Mouse (Mus musculus) myocyte (in vitro differentiated cells): ENCODE measurements around the gene Zfp52. TPM values are rescaled to one million over a fixed set of nuclear protein-coding genes. Genes with fewer than 3 reads are reported as not detected.

Experiments
- H3K27me3 ChIP-seq: one replicate; pipeline ENCODE4 v1.6.1; 2011; ENCODE audit not compliant: control insufficient read depth, insufficient read depth, insufficient read length
- H3K36me3 ChIP-seq: one replicate; pipeline ENCODE4 v1.6.1; 2011; ENCODE audit not compliant: control insufficient read depth, insufficient read depth
- H3K4me2 ChIP-seq: one replicate; pipeline ENCODE4 v1.6.1; 2011; ENCODE audit warnings: low read depth, control low read depth
- H3K4me3 ChIP-seq: one replicate; pipeline ENCODE4 v1.5.1; 2011; ENCODE audit warnings: mild to moderate bottlenecking, control low read depth, moderate library complexity
- H3K79me2 ChIP-seq: one replicate; pipeline ENCODE4 v1.6.1; 2011; ENCODE audit not compliant: control insufficient read depth, insufficient read depth
- H3ac ChIP-seq: one replicate; pipeline ENCODE4 v1.6.1; 2011; ENCODE audit not compliant: control insufficient read depth, insufficient read length
- CEBPB ChIP-seq: IDR thresholded peaks from 2 replicates; pipeline ENCODE4 v1.6.1; 2011; ENCODE audit warnings: mild to moderate bottlenecking, moderate library complexity; ENCODE audit not compliant: poor library complexity, insufficient read depth, severe bottlenecking
- E2F4 ChIP-seq: IDR thresholded peaks from one replicate; pipeline ENCODE4 v1.6.1; 2011; ENCODE audit warnings: mild to moderate bottlenecking, control low read depth, moderate library complexity; ENCODE audit not compliant: insufficient read depth
- MAX ChIP-seq: IDR thresholded peaks from one replicate; pipeline ENCODE4 v1.6.1; 2011; ENCODE audit warnings: low read depth, mild to moderate bottlenecking, control low read depth
- MYOD1 ChIP-seq, 3 experiments: IDR thresholded peaks; one replicate each; pipeline ENCODE4 v1.6.1; 2011; ENCODE audit warnings: control low read depth in 2 of 3, low read depth in 2 of 3, mild to moderate bottlenecking in 2 of 3, moderate library complexity in 1 of 3; ENCODE audit not compliant: insufficient read length in 2 of 3, control insufficient read depth in 1 of 3
- MYOG ChIP-seq, 3 experiments: IDR thresholded peaks; one replicate each; pipeline ENCODE4 v1.6.1; 2011; ENCODE audit warnings: control low read depth in 2 of 3, low read depth in 2 of 3, mild to moderate bottlenecking in 2 of 3; ENCODE audit not compliant: insufficient read length in 2 of 3, control insufficient read depth in 1 of 3, insufficient read depth in 1 of 3
- POLR2A ChIP-seq: IDR thresholded peaks from one replicate; pipeline ENCODE4 v1.6.1; 2011; ENCODE audit warnings: low read depth, mild to moderate bottlenecking, control low read depth, moderate library complexity; ENCODE audit not compliant: insufficient read length
- POLR2AphosphoS2 ChIP-seq: IDR thresholded peaks from one replicate; pipeline ENCODE4 v1.6.1; 2011; ENCODE audit warnings: low read depth, control low read depth; ENCODE audit not compliant: insufficient read length
- REST ChIP-seq: IDR thresholded peaks from one replicate; pipeline ENCODE4 v1.6.1; 2011; ENCODE audit warnings: mild to moderate bottlenecking, control low read depth, moderate library complexity; ENCODE audit not compliant: insufficient read depth, insufficient read length
- SRF ChIP-seq: IDR thresholded peaks from one replicate; pipeline ENCODE4 v1.6.1; 2011; ENCODE audit warnings: low read depth; ENCODE audit not compliant: control insufficient read depth, insufficient read length
- TCF12 ChIP-seq: IDR thresholded peaks from one replicate; pipeline ENCODE4 v1.6.1; 2011; ENCODE audit warnings: mild to moderate bottlenecking, control low read depth; ENCODE audit not compliant: poor library complexity, insufficient read depth, severe bottlenecking
- TCF3 ChIP-seq: IDR thresholded peaks from one replicate; pipeline ENCODE4 v1.6.1; 2011; ENCODE audit warnings: low read depth, control low read depth; ENCODE audit not compliant: insufficient read length
- USF1 ChIP-seq: IDR thresholded peaks from one replicate; pipeline ENCODE4 v1.6.1; 2011; ENCODE audit warnings: low read depth, mild to moderate bottlenecking, control low read depth, moderate library complexity
- polyA plus RNA-seq: library from polyadenylated mRNA; unstranded; fragments of >200 nt; fragmentation: generic; extraction: Trizol; gene quantifications from one replicate; pipeline ENCODE4 v1.2.1, GENCODE M21; 2012; ENCODE audit warnings: missing spikeins

Zfp52 gene
- polyA plus RNA-seq, 1 experiment, result 1.9 TPM

DNA sequence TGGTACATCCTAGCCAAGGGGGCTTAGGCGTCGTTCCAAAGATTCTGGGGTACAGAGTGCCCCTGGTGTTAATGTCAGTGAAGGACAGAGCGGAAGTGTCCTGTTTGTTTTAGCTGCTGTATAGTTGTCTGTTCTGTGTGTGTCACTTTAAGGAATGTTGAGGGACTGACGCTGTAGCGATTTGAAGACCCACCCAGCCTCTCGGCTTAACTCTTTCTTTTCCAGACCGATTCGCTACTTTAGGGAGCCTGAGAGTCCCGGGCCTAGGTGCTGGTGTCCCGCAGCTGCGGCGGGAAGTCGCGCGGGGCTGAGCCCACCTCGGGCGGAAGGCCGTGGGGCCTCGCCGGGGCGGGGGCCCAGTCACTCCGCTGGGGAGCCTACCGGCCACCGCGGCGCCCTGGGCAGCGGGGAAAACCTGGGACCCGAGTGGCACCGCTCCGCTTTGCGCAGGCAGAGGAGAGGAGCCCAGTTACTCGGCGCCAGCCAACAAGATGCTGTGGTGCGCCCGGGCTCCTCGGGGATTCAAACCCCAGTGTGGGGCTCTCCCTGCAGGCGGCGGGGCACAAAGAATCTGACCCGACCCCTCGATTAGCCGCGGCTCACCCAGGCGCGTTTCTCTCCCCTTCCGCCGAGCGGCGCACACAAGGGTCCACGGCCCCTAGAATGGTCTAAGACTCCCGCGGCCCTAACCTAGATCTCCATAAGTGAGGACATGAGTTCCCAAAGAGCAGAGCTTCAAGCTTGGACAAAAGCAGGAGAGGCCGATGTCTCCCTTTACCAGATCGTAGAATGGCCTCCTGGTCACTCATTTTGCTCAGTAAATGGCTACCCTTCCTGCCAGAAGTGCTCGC, 3.0 kb upstream of the Zfp52 start:
- peak overlapping the region; percentile 39 for H3K4me3 ChIP-seq
- no peaks in the 10 kb centered on the region for H3K27me3 ChIP-seq
- no peak for TF ChIP-seq MAX
- peak; percentile 42 for TF ChIP-seq POLR2AphosphoS2
- no peak for TF ChIP-seq MYOD1 (IDR thresholded peaks at IDR 0.05; ENCODE audit: control insufficient read depth in 1 of 3, insufficient read length in 2 of 3, low read depth in 2 of 3)
- TF ChIP-seq POLR2A, result peak; percentile 44
- TF ChIP-seq E2F4, result no peak
- H3K79me2 ChIP-seq, result no peaks in the 10 kb centered on the region
- no peaks in the 10 kb centered on the region for H3K36me3 ChIP-seq
- H3ac ChIP-seq, result peak overlapping the region; percentile 45
- peak overlapping the region; percentile 84 for H3K4me2 ChIP-seq

DNA sequence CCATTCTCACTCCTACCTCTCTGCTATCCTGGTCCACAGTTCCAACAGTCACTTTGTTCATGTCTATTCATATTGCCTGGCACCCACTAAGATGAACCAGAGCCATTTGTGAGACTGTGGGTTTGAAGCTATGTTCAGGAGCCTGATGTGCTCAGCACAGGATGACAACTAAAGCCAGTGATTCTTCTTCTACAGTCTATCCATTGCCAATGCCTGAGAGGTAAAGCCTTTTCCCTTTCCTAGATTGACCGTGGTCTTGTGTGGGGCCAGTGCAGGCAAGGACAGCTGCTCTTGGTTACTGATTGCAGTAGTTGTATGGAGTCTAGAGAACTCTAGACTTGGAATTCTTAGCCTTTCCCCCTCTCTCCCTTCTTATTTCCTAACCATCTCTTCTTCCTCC, 1.4 kb upstream of the Zfp52 start:
- Histone ChIP-seq H3K27me3 (no peaks in the 10 kb centered on the region), H3K4me3 (no peak overlapping the region), H3K79me2 (peaks cover 5% of the 10 kb centered on the region), H3ac (no peak overlapping the region), H3K4me2 (peak overlapping the region; percentile 39), H3K36me3 (no peaks in the 10 kb centered on the region)
- no peak for TF ChIP-seq POLR2AphosphoS2
- TF ChIP-seq MYOD1 (IDR thresholded peaks at IDR 0.05; ENCODE audit: control insufficient read depth in 1 of 3, insufficient read length in 2 of 3, low read depth in 2 of 3), result no peak
- no peak for TF ChIP-seq CEBPB
- TF ChIP-seq MYOG (IDR thresholded peaks at IDR 0.05; ENCODE audit: control insufficient read depth in 1 of 3, insufficient read depth in 1 of 3, insufficient read length in 2 of 3, low read depth in 2 of 3), result no peak
- TF ChIP-seq SRF, result no peak
- no peak for TF ChIP-seq E2F4
- TF ChIP-seq USF1, result no peak
- TF ChIP-seq REST, result no peak
- no peak for TF ChIP-seq TCF3
- no peak for TF ChIP-seq TCF12
- no peak for TF ChIP-seq POLR2A
- no peak for TF ChIP-seq MAX

DNA sequence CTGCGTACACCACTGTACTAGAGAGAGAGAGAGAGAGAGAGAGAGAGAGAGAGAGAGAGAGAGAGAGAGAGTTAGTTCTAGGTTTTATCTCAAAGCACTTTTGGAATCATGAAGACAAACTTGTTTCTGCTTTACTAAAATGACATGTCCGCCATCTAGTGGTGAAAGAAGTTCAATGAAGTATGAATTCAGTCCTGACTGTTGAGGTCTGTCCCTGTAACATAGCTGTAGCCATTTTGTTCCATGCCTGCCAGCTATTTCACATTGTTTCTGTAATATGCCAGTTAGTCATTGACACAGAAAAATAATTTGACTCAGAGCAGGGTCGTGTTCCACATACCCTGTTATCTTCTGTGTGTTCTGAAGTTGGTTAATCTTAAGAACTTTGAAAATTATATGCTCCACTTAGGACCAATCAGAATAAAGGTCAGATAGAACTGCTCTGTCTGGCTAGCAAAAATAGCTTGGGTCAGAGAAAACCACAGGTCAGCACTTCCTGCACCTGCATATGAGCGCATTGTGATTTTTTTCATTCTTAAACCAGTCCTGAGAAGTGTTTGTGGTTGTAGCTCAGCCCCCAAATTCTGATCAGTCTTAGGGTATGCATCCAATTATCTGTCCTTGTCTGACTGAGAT, 761 bp upstream of the Zfp52 start:
- H3ac ChIP-seq, result no peak overlapping the region
- no peaks in the 10 kb centered on the region for H3K36me3 ChIP-seq
- peak overlapping the region; percentile 98 for H3K4me2 ChIP-seq
- peak overlapping the region; percentile 76 for H3K4me3 ChIP-seq
- H3K27me3 ChIP-seq, result no peaks in the 10 kb centered on the region
- TF ChIP-seq POLR2A (no peak), MYOG (IDR thresholded peaks at IDR 0.05; ENCODE audit: control insufficient read depth in 1 of 3, insufficient read depth in 1 of 3, insufficient read length in 2 of 3, low read depth in 2 of 3) (no peak), E2F4 (no peak), REST (no peak), POLR2AphosphoS2 (no peak), TCF12 (no peak), USF1 (no peak), CEBPB (no peak), MYOD1 (IDR thresholded peaks at IDR 0.05; ENCODE audit: control insufficient read depth in 1 of 3, insufficient read length in 2 of 3, low read depth in 2 of 3) (no peak)
- H3K79me2 ChIP-seq, result peaks cover 5% of the 10 kb centered on the region

DNA sequence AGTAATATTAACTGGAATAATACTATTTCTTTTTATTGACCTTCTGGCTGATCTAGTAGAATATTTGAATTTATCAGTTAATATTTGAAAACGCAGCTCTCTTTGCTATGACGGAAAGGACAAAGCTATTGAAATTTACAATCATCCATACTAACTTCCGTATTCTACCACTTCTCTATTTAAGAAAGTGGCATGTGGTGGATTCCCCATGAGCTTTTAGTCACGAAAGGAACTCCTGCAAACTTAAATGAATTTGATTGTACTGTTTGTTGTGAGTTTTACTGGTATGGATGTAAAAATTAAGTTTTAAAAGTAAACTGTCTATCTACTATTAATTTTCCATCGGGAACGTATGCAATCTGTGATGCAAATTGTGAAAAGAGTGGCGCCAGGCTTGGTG, 757 bp downstream of the Zfp52 start:
- TF ChIP-seq TCF12 (no peak), POLR2AphosphoS2 (no peak), USF1 (no peak), SRF (no peak), POLR2A (no peak), MYOD1 (IDR thresholded peaks at IDR 0.05; ENCODE audit: control insufficient read depth in 1 of 3, insufficient read length in 2 of 3, low read depth in 2 of 3) (no peak), REST (no peak), CEBPB (no peak), E2F4 (no peak), MAX (no peak), TCF3 (no peak), MYOG (IDR thresholded peaks at IDR 0.05; ENCODE audit: control insufficient read depth in 1 of 3, insufficient read depth in 1 of 3, insufficient read length in 2 of 3, low read depth in 2 of 3) (no peak)
- Histone ChIP-seq H3ac (no peak overlapping the region), H3K27me3 (no peaks in the 10 kb centered on the region)

More for the DNA sequence above, 757 bp downstream of the Zfp52 start:
- peak overlapping the region; percentile 98 for H3K4me2 ChIP-seq
- no peaks in the 10 kb centered on the region for H3K36me3 ChIP-seq
- H3K4me3 ChIP-seq, result peak overlapping the region; percentile 76
- peaks cover 5% of the 10 kb centered on the region for H3K79me2 ChIP-seq
